Mouse (Mus musculus): ENCODE data around the gene Exosc7. TPM values are rescaled to one million over a fixed set of nuclear protein-coding genes. Genes with fewer than 3 reads are reported as not detected.

The Exosc7 gene
- total RNA-seq, 2 experiments from 2014 or later: 25.5 to 30.8 TPM

- no peak for DNase-seq
- intact Hi-C loops (cut with DNase I): no loop called here
These were observed 20.0 kb downstream of the Exosc7 start for GRCm38 (mm10) chr9:123132994-123133393.

- intact Hi-C loops (cut with DNase I): no loop called here
- no peak for DNase-seq
These were observed 24.1 kb downstream of the Exosc7 start for GRCm38 (mm10) chr9:123136953-123137682.

- peak; percentile 82 to 85 for DNase-seq
- intact Hi-C loops (cut with DNase I): no loop called here
These were observed 26.0 kb downstream of the Exosc7 start for GRCm38 (mm10) chr9:123138891-123139474.

GRCm38 (mm10) chr9:123139887-123140614, 27.0 kb downstream of the Exosc7 start:
- no peak for DNase-seq
- intact Hi-C loops (cut with DNase I): no loop called here

- peak; percentile 55 to 62 for DNase-seq
- intact Hi-C loops (cut with DNase I): no loop called here
These were observed 35.4 kb downstream of the Exosc7 start for GRCm38 (mm10) chr9:123148430-123148829.

GRCm38 (mm10) chr9:123150241-123151020, 37.4 kb downstream of the Exosc7 start, which contains the start of gene Clec3b:
Gene Clec3b (plus strand): TSS chr9:123150946.
- intact Hi-C loops (cut with DNase I): loop anchor here (10.0 kb wide), 1 partner anchor 214 kb away; the partner anchor contains the start of gene Lars2
- peak; percentile 71 to 77 for DNase-seq

- DNase-seq: no peak
- intact Hi-C loops (cut with DNase I): loop anchor here (10.0 kb wide), 1 partner anchor 213 kb away; the partner anchor contains the start of gene Lars2
These were observed 38.5 kb downstream of the Exosc7 start for GRCm38 (mm10) chr9:123151561-123151960.

- no peak for DNase-seq
- intact Hi-C loops (cut with DNase I): loop anchor here (10.0 kb wide), 1 partner anchor 213 kb away; the partner anchor contains the start of gene Lars2
These were observed 39.0 kb downstream of the Exosc7 start for GRCm38 (mm10) chr9:123152026-123152425.

- peak; percentile 49 to 61 for DNase-seq
- intact Hi-C loops (cut with DNase I): loop anchor here (10.0 kb wide), 1 partner anchor 212 kb away; the partner anchor contains the start of gene Lars2
These were observed 40.1 kb downstream of the Exosc7 start for GRCm38 (mm10) chr9:123153121-123153520.

- intact Hi-C loops (cut with DNase I): loop anchor here (5.0 to 10.0 kb wide), 3 partner anchors 35 to 280 kb away; partner anchors contain the start of gene Lars2
- DNase-seq: peak; percentile 76 to 78
These were observed 43.9 kb downstream of the Exosc7 start for GRCm38 (mm10) chr9:123156910-123157361.

- intact Hi-C loops (cut with DNase I): loop anchor here (5.0 to 10.0 kb wide), 3 partner anchors 35 to 280 kb away; partner anchors contain the start of gene Lars2
- no peak for DNase-seq
These were observed 44.7 kb downstream of the Exosc7 start for GRCm38 (mm10) chr9:123157699-123158098.

GRCm38 (mm10) chr9:123158125-123158836, 45.3 kb downstream of the Exosc7 start:
- intact Hi-C loops (cut with DNase I): loop anchor here (5.0 to 10.0 kb wide), 3 partner anchors 36 to 279 kb away; partner anchors contain the start of gene Lars2
- no peak for DNase-seq

- intact Hi-C loops (cut with DNase I): loop anchor here (1.0 to 10.0 kb wide), 4 partner anchors 37 to 278 kb away; partner anchors contain the start of gene Lars2
- peak; percentile 72 to 84 for DNase-seq
These were observed 46.3 kb downstream of the Exosc7 start for GRCm38 (mm10) chr9:123159330-123159729.

- no peak for DNase-seq
- intact Hi-C loops (cut with DNase I): no loop called here
These were observed 48.8 kb downstream of the Exosc7 start for GRCm38 (mm10) chr9:123161792-123162191.

- DNase-seq: no peak
- intact Hi-C loops (cut with DNase I): no loop called here
These were observed 50.1 kb downstream of the Exosc7 start for GRCm38 (mm10) chr9:123162985-123163694.

GRCm38 (mm10) chr9:123165781-123166443, 52.9 kb downstream of the Exosc7 start:
- no peak for DNase-seq
- intact Hi-C loops (cut with DNase I): no loop called here

GRCm38 (mm10) chr9:123173760-123174159, 60.7 kb downstream of the Exosc7 start:
- intact Hi-C loops (cut with DNase I): no loop called here
- no peak for DNase-seq

GRCm38 (mm10) chr9:123174356-123174755, 61.3 kb downstream of the Exosc7 start:
- intact Hi-C loops (cut with DNase I): no loop called here
- DNase-seq: no peak

All from heart, postnatal 14 days (tissue).